Mouse (Mus musculus) cerebellum, adult 2 months (tissue): ENCODE measurements at regions not wholly inside any gene's neighbourhood (a gene's known extent, or its start where the extent isn't known, plus 50 kb on each side); places are given as distances from the start of the nearest gene placed in this dataset.

Source experiments
- CTCF ChIP-seq: fragments of 200-500 bp; IDR thresholded peaks from 2 replicates; pipeline ENCODE4 v1.5.1; 2011; ENCODE audit warnings: low read depth, mild to moderate bottlenecking, control low read depth, low read length, moderate library complexity, borderline replicate concordance; ENCODE audit not compliant: insufficient read depth
- POLR2A ChIP-seq: fragments of 200-500 bp; IDR thresholded peaks from 2 replicates; pipeline ENCODE4 v1.6.1; 2011; ENCODE audit warnings: low read length, control low read depth, borderline replicate concordance; ENCODE audit not compliant: insufficient read depth

DNA sequence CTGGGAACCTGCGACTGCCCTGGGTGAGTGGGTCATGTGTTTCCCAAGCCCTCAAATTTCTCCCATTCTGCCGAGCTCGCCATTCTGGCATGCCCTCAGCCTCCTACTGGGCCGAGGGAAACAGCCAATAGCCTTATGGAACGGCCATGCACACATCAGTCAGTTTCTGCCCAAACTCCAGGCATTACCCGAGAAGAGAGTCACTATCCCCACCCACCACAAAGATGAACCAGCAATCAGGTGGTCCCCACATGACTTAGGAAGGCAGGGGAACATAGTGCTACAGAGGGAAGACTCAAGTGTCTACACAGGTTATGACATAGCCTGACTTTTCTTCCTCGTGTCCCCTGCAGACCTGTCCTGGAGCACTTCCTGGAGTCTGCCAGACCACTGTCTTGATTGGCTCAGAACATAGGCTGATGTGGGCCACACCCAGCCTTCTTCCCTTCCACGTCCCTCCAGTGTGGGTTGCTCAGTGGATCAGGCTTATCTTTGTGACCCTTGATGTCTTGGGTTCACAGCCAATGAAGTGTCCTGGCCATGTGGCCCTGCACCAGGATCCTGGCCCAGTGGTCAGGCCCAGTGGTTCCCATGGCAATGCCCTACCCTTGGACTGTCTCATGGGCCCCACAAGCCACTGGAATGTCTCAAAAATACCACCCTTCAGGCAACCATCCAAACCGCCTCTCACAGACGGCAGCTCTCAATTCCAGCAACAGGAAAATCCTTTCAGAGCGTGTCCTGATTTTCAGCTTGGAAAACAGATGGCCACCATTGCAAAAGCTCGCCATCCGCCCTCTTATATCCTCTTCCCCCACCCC, 58.0 kb downstream of the Irf2bpl start:
- TF ChIP-seq POLR2A = no peak
- TF ChIP-seq CTCF = no peak
